Mouse (Mus musculus) T-cell, adult 2 months (primary cell): ENCODE data around the gene Grhl1.
"Not testable (repeated sequence)": the region's sequence is repeated elsewhere in the genome, so short reads cannot be mapped to it uniquely, and the experiment has no call there.

Experiments
- DNase-seq: peaks from one replicate; pipeline ENCODE4 v3.0.0; 2022; ENCODE audit warnings: low spot score

Grhl1 gene

DNA sequence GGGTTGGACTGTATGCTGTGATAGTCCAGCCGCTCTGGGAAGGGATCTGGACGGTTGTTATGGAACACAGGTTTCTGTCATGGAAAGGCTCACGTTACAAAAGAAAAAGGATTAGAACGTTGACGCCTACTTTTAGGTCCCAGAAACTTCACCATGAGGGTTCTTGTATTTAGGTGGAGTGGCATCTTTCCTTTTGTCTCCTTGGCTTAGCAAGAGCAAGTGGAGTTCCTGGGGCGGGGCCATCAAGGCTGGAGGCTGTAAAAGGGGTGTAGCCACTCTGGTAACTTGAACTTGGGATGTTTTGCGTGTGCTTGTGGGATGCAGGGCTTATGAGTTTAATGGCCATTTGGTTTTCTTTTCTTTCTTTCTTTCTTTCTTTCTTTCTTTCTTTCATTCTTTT is 18.3 kb downstream of the Grhl1 start:
- DNase-seq, result no peak

DNA sequence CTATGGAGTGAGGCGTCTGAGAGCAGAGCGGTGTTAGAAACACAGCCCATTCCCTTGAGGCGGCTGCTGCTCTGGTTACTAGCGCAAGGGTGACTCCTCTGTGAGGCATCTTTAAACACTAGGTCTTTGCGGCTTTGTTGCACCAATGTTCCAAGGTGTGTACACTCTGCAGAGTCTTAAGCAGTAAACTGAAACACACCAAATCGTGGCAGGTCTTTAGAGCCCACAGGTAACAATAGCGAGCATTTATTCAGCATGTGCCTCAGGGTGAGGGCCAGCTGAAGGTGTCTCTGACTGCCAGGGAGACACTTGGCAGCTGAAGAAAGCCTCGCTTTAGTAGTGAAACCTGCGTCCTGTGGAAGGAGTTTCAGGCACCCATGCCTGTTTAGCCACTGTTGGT is 20.0 kb downstream of the Grhl1 start:
- DNase-seq, result no peak

DNA sequence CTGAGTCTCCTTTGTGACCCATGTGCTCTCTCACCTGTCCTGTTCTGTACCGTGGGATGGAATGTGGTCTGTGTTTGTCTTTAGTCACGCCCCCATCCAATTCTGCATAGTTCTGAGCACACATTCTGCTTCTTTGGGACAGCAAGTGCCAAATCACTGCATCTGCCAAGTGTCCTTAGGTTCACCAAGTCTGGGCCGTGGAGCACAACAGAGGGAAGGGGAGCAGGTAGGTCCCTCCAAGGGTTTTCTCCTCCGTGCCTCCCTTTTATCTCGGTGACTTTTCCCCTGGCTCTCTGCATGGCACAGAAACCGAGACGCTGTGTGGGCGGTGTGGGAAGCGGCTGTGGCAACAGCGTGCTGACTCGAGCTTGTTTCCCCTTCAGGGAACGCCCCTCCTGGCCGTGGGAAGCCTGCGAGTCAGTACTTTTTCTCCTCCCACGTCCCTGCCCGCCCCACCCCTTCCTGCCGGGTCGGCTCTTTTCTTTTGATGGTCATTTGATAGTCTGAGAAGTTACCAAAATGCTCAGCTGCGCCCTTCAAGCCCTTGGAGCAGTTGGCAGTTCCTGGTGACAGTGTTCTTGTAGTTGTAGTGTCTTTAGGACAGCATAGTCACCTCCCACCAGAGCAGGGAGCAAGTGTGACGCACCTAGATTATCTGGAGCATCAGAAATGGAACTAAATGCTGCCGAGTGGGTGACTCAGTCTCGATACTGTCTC is 21.0 kb downstream of the Grhl1 start:
- DNase-seq, result peak; percentile 83

DNA sequence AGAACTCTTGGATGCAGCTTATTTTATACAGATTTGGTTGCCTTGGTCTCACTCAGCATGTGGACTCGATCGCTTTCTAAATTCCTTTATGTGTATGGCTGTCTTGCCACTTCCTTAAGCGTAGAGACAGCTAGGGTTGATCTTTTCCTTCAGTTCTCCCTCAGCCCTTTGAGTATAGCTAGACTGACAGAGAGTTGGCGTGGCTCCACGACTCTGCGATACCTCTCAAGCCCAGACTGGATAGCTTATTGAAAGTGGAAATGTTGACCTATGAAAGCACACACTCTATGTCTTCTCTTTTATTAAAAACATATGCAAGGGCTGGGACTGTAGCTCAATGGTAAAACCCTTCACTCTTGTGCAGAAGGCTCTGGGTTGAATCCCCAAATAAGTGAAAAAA is 25.3 kb downstream of the Grhl1 start:
- no peak for DNase-seq

DNA sequence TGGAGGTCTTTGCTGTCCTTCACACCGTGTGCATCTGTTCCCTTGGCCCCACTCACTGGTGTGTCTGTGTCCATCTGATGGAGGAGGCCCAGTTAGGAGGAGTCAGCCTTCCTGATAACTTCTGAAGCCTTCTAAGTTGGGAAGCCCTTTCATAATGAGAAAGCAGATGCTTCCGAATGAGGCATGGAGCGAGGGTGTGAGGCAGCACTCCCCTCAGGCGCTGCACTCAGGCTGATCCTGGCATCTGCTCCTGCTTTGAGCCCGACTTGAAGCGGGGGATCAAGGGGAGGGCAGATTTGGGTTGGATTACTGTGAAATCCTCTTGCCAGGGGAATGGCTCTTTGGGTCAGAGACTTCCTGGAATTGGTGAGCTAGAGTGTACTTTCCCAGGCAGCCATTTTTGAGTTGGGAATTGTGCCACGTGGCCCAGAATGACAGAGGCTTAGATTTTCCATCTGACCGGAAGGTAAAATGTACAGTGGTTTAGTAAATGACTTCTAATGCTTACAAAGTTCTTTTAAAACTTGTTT is 27.3 kb downstream of the Grhl1 start:
- no peak for DNase-seq

DNA sequence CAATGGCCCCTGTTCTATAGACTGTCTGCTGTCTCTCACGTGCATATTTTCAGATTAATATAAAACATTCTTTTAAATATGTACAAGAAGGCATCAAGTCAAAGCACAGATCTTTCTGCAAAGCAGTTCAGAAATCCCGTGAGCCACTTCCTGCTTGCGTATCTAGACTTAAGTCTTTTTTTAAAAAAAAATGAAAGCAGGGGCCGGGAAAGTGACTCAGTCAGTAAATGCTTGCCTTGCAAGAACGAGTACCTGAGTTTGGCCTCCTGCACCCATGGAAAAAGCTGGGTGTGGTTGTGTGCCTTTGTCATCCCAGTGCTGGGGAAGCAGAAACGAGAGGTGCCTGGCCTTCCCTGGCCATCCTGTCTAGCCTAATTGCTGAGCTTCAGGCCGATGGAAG is 28.0 kb downstream of the Grhl1 start:
- peak; percentile 37 for DNase-seq

DNA sequence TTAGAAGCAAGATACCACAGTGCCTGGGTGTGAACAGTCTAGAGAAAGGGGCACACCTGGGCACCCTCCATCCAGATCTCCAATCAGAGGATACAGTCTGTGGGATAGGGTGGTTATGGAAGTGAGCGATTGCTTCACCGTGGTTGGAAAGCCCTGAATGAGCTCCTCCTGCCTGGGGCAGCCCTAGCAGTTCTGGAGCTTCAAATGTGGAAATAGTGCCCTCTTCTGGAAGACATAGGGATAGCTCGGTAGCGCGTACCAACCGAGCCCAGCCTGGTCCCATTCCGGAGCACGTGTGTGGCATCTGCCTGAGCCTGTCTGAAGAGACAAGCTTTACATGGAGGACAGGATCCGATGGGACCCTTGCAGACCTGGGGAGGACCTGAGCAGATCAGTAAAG is 28.7 kb downstream of the Grhl1 start:
- DNase-seq, result peak; percentile 79

DNA sequence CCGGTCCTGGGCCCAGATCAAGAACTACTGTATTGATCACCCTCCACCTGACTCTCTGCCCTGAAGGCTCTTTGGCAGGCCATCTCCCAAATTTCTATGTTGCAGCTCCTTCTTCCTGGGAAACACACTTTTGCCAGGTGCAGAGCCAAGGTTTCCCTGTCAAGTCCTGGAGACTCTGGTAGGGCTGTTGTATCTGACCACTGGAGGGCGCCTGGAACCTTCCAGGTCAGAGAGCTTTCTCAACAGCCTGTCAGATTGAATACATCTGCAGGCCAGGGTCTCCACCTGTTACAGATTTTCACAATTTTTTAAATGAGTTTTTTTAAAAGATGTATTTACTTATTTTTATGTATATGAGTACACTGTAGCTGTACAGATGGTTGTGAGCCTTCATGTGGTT is 31.2 kb downstream of the Grhl1 start:
- peak; percentile 26 for DNase-seq

DNA sequence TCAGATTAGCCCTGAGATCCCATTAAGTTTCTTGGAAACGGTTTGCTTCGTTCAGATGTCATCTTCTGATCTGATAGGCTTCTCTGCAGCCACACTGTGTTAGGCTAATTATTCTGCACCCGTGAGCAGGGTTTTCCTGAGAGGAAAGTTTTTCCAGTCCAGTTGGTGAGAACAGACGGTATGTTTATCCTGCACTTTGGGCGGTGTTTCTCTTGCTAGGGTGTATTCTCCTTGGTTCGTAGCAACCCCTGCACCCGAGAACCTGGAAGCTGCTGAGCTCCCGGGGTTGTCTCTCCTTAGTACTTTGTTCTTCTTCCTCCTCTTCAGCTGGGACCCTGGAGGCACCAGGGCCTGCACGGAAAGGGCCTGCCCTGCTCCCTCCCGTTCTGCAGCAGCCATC is 34.1 kb downstream of the Grhl1 start:
- no peak for DNase-seq

DNA sequence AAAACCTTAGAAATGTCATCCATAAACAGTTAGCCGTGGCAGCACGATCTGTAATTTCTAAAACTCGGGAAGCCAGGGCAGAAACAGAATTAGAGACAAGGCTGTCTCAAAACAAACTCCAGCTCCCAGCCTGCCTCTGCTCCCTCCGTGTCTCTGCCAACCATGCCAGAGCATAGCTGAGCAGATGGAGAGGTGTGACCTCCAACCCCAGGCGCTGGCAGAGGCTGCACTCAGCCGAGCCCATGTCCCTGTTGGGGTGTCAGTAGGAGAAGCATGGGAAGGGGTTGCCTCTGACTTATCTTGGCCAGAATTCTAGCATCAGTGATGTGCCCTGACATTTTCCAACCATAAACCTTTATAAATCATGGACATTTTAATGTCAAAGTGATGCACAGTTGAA is 40.5 kb downstream of the Grhl1 start:
- no peak for DNase-seq

DNA sequence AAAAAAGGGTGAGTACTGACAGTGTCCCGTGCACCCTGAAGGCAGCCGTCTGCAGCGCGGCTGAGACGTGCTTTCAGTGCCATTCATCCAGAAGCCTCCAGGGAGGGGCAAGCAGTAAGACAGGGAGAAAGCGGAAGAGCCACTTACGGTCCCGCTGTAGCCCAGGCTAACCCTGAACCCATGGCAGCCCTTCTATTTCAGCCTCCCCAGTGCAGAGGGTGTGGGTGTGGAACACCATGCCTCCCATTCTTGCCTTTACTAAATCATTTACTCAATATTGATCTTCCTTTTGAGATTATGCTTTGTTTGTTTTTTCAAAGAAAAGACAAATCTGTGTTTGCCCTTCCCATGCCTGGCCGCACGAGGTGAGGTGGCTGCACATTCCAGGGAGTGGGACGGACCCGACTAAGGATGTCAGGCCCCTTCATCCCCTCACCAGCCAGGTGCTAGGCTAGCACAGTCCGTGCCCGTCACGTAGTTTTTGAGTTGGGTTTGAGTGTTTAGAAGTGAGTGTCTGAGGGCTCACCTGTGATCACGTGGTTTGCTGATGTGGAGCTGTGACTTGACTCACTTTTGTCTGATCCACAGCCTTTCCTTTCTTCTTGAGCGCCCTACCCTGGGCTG is 42.5 kb downstream of the Grhl1 start:
- no peak for DNase-seq

DNA sequence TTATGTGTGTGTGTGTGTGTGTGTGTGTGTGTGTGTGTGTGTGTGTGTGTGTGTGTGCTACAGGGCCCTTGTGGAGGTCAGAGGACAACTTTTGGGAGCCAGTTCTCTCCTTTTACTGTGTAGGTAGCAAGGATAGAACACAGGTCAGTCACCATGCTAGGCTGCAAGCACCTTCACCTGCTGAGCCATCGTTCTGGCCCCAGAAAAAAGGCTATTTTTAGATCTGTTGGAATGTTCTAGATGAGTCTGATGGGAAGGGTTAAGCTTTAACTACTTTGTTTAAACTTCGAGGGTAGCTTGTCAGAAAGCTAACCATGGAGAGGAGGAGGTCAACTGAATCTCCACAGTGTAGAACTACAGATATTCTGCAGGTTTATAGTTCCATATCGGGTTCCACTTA is 43.1 kb downstream of the Grhl1 start:
- DNase-seq, result no peak

DNA sequence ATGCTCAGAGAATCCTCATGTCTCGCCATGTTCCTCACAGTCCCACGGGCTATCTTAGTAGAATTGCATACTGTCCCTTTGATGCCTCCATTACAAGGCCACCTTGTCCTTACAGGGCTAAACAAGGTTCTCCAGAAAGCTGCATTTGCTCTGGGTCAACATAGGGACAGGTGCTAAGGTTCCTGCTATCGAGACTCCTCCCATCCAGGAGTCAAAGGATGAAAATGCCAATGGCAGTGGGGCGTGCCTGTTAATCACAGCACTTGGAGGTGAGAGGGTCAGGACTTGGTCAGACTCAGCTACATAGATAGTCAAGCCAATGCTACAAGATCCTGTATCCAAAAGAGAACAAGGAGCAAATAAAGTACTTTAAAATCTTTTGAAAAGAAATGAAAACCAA is 47.4 kb downstream of the Grhl1 start:
- no peak for DNase-seq

DNA sequence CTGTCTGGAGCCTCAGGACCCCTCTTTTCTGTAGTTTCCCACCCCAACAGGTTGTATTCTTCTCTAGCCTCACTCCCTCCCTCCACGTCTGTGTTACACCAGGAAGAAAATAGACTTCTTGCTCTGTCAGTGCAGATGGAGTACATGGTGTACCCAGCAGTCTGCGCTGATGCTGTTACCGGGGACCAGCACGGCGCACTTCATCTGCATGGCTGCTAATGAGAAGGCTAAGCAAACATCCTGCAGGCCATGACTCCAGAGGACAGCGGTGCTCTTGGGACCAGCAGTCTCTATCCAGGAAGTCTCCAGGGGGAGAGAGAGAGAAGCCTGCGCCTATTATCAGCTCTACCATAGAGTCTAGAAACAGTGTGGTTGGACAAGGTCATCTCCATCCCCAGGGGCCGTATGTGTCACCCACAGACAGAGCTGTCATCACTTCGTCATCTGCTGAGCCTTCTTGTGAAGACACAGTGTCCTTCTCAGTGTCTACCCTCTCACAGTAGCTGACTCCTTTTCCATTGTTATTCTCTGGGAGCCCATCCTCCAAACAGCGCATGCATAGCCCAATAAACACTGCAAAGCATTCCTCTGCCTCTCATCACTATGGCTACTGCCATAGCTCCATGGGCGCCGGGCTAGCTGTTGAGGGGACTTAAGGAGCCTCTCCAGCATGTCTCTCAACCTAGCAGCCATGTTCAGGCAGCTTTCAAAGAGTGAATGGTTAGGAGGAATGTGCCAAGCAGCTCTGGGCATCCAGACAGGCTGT is 51.6 kb downstream of the Grhl1 start:
- no peak for DNase-seq

DNA sequence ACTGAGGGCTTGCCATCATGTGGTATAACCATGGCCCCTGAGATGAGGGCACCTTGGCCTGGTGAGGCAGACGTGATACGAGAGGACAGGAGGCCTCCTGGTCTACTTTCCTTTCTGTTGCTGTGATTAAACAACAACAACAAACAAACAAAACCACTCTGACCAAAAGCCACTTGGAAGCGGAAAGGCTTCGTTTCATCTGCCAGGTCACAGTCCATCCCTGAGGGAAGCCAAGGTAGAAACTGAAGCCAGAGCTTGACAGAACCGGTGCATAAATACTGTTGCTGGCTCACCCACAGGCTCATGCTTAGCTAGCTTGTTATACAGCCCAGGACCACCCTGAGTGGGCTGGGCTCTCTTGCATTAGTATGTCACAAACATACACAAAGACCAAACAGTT is 54.3 kb downstream of the Grhl1 start:
- DNase-seq, result no peak

DNA sequence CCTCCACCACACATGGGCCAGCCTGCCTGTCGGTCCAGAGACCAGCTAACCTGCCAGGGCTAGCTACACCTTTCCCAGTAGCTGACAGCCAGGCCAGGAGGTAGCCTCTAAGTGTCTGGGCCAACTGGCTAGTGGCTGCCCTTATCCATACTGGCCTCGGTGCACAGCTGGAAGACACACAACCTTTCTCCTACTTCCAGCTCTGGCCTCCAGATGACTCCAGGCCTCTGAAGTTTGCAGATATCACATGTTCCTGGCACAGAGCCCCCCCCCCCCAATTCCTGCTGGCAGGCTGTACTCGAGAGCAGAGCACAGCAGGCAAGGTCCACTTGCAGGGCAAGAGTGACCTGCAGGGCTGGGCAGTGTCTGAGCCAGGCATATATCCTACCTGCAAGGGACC is 55.1 kb downstream of the Grhl1 start:
- DNase-seq, result no peak

DNA sequence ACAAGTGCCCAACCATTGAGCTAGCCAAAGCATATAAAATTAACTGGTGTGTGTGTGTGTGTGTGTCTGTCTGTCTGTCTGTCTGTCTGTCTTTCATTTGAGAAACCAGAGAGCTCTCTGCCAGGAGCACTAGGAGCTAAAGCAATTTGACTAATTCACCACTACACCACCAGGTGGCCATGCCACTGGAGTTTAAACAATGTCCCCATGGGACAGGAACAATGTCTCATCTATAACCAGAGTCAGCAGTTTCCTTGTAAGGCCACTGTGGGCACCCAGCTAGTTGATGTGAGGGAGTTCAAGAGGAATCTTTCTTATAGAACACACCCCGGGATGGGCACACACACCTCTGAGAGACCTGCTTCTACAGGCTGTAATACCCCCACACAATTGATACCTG is 58.1 kb downstream of the Grhl1 start:
- peak; percentile 21 for DNase-seq

DNA sequence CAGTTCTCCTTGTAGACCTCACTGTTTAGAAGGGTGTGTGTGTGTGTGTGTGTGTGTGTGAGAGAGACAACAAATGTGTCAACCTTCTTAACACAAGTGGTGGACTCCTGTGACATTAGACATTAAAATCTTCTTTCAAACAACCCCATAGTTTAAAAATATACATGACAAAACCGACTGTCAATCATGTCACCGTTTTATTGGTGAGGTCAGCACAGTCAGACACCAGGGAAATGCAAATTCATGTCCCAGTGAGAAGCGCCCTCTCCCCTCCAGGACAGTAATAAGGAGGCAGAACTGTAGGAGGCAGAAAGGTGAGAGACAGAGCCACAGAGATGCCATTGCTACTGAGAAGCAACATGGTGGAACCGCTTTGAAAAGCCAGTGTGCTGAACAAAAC is 60.3 kb downstream of the Grhl1 start:
- no peak for DNase-seq

DNA sequence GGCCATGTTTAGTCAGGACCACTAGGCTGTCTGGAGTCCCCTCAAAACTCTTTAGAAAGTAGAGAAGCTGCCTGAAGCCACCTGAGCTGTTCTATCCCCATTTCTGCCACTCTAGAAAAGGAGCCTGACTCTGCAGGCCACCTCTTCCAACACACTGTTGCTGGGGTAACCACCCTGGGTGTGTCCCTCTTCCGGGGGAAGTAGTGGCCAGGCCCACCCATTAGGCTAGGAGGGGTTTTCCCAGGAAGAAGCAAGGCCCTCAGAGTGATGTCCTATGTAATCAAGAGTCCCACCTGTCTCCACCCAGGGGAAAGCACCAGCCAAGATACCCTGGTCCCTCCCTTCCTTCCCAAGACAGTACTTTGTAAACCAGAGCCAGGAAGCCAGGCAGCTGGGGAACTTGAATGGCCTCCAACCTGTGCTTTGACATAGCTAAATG is 61.7 kb downstream of the Grhl1 start:
- DNase-seq, result no peak

DNA sequence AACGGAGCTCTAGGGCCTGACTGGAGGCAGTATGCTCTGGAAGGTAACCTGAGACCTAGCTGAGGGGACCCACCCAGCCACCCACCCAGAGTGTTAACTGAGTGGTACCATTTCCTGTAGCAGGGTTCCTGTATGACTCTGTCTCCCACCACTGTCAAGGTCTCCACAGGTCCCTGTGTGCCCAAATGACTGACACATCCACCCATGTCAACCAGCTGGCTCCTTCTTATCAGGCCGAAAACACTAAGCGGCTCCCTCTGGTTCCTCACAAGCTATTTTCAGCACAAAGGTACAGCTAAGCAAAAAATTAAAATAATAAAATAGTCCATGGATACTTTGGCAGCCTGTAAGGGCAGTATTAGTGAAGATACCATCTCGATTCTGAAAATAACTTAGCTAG is 62.1 kb downstream of the Grhl1 start:
- DNase-seq, result no peak

DNA sequence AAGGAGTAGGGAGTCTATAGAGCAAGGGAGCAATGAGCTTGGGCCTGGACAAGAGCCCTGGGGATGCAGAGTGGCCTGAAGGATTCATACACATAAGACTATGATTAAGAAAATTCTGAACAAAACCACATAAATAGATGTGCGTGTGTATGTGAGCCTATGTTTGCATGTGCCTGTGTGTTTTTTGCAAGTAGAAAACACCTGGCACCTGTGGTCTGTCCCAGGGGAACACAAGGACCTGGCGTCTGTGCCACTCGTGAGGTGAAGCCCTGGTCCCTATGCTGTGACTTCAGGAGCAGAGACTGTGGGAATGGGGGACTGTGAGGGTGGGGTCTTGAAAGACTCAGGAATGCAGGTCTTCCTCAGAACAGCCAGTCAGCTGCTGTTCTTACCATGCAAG is 62.6 kb downstream of the Grhl1 start:
- DNase-seq, result no peak

DNA sequence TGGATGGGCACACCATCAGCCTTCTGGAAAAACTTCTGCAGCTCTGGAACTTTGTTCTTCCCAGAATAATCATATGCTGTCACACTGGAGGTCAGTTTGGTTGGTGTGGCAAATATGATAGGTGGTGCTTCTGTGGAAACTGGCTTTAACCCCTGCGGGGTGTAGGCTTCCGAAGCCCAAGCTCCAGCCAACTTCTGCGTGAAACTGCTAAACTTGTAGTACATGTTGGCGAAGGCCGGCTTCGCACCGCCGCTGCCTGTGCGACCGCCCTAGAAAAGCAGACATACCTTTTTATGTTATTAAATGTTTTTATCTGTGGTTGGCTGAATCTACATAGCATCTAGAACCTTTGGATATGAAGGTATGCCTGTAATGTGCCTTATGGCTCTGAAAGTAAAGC is 66.7 kb downstream of the Grhl1 start:
- not testable (repeated sequence) for DNase-seq

DNA sequence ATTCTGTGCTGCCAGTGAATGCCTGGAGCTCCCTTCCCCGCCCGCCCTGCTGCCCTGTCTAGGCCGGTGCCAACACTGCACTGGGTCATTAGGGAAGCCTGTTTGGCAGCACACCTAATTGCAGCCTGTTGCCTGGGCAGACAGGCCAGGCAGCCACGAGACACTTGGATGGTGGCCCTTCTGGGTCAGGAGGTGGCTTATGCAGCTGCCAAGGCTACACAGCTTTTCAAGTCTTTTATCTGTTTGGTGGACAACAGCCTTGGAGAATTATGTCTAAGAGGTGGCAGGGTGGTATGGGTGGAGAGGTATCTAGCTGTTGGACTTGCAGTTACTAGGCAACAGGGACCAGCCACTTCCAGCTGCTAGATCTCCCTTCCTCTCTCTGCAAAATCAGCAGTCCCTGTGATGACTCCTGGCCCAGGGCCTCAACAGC is 70.3 kb downstream of the Grhl1 start:
- DNase-seq, result no peak
